Mouse (Mus musculus): Measurements from ENCODE around the gene Gm20388. TPM values are rescaled to one million over a fixed set of nuclear protein-coding genes. Genes with fewer than 3 reads are reported as not detected.

Gm20388 gene
- polyA plus RNA-seq, 1 experiment from 2014 or later, result not detected

GRCm38 (mm10) chr8:123715916-123716592, 3805.4 kb downstream of the Gm20388 start:
- whole genome bisulfite sequencing (ENCODE audit: insufficient replicate concordance), result 62% methylated on average over 13 of the region's 13 CpGs
- ATAC-seq (ENCODE audit: low read depth), result no peak
- H3K4me1 ChIP-seq (replicated peaks), result peaks cover 42% of the 10 kb centered on the region
- no peaks in the 10 kb centered on the region for H3K36me3 ChIP-seq
- DNase-seq, result no peak
- H3K9me3 ChIP-seq (replicated peaks), result no peaks in the 10 kb centered on the region
- H3K27ac ChIP-seq, result no peak overlapping the region
- H3K27me3 ChIP-seq, result 0 out of 2 replicates have a peak, but pooled peaks cover 11% of the 10 kb centered on the region
- no peak overlapping the region for H3K4me3 ChIP-seq (replicated peaks)
- H3K4me2 ChIP-seq, result no peak overlapping the region
- no peak overlapping the region for H3K9ac ChIP-seq

- H3K9ac ChIP-seq, result 0 out of 2 replicates have a peak overlapping the region, but pooled peaks have one; percentile 6
- H3K9me3 ChIP-seq (replicated peaks), result no peaks in the 10 kb centered on the region
- DNase-seq, result no peak
- no peak for ATAC-seq (ENCODE audit: low read depth)
- 51% methylated on average over 2 of the region's 2 CpGs for WGBS (ENCODE audit: insufficient replicate concordance)
- peaks cover 53% of the 10 kb centered on the region for H3K4me1 ChIP-seq (replicated peaks)
- H3K36me3 ChIP-seq, result no peaks in the 10 kb centered on the region
- 0 out of 2 replicates have a peak, but pooled peaks cover 11% of the 10 kb centered on the region for H3K27me3 ChIP-seq
- H3K4me3 ChIP-seq (replicated peaks), result no peak overlapping the region
- no peak overlapping the region for H3K27ac ChIP-seq
- H3K4me2 ChIP-seq, result no peak overlapping the region
These were observed 3806.5 kb downstream of the Gm20388 start for GRCm38 (mm10) chr8:123717104-123717503.

GRCm38 (mm10) chr8:123717516-123718490, 3807.2 kb downstream of the Gm20388 start:
- Histone ChIP-seq H3K4me2 (no peak overlapping the region), H3K36me3 (no peaks in the 10 kb centered on the region), H3K4me1 (replicated peaks) (peaks cover 60% of the 10 kb centered on the region), H3K27ac (peak overlapping the region; percentile 71), H3K9me3 (replicated peaks) (no peaks in the 10 kb centered on the region), H3K27me3 (0 out of 2 replicates have a peak, but pooled peaks cover 11% of the 10 kb centered on the region), H3K9ac (no peak overlapping the region), H3K4me3 (replicated peaks) (no peak overlapping the region)
- ATAC-seq (ENCODE audit: low read depth) (peak; percentile 61), DNase-seq (no peak)
- 69% methylated on average over 15 of the region's 15 CpGs for WGBS (ENCODE audit: insufficient replicate concordance)

GRCm38 (mm10) chr8:123718752-123719151, 3808.1 kb downstream of the Gm20388 start:
- Histone ChIP-seq H3K4me2 (no peak overlapping the region), H3K27ac (no peak overlapping the region), H3K9me3 (replicated peaks) (no peaks in the 10 kb centered on the region), H3K36me3 (no peaks in the 10 kb centered on the region), H3K27me3 (0 out of 2 replicates have a peak, but pooled peaks cover 6% of the 10 kb centered on the region), H3K4me3 (replicated peaks) (no peak overlapping the region), H3K9ac (no peak overlapping the region), H3K4me1 (replicated peaks) (peaks cover 63% of the 10 kb centered on the region)
- DNase-seq (no peak), ATAC-seq (ENCODE audit: low read depth) (no peak)
- 71% methylated on average over 2 of the region's 2 CpGs for WGBS (ENCODE audit: insufficient replicate concordance)

- DNase-seq, result no peak
- Histone ChIP-seq H3K27me3 (0 out of 2 replicates have a peak, but pooled peaks cover 2% of the 10 kb centered on the region), H3K4me1 (replicated peaks) (peaks cover 63% of the 10 kb centered on the region), H3K36me3 (no peaks in the 10 kb centered on the region), H3K4me2 (no peak overlapping the region), H3K9me3 (replicated peaks) (no peaks in the 10 kb centered on the region), H3K27ac (no peak overlapping the region), H3K4me3 (replicated peaks) (no peak overlapping the region), H3K9ac (no peak overlapping the region)
- no peak for ATAC-seq (ENCODE audit: low read depth)
- 14% methylated on average over 6 of the region's 6 CpGs for WGBS (ENCODE audit: insufficient replicate concordance)
These were observed 3808.6 kb downstream of the Gm20388 start for GRCm38 (mm10) chr8:123719280-123719679.

GRCm38 (mm10) chr8:123719811-123720210, 3809.2 kb downstream of the Gm20388 start:
- Histone ChIP-seq H3K4me1 (replicated peaks) (peaks cover 63% of the 10 kb centered on the region), H3K36me3 (no peaks in the 10 kb centered on the region), H3K27ac (no peak overlapping the region), H3K9ac (no peak overlapping the region), H3K4me2 (no peak overlapping the region), H3K4me3 (replicated peaks) (no peak overlapping the region), H3K9me3 (replicated peaks) (no peaks in the 10 kb centered on the region), H3K27me3 (no peaks in the 10 kb centered on the region)
- DNase-seq, result no peak
- 39% methylated on average over 5 of the region's 5 CpGs for WGBS (ENCODE audit: insufficient replicate concordance)
- ATAC-seq (ENCODE audit: low read depth), result no peak

- Histone ChIP-seq H3K36me3 (no peaks in the 10 kb centered on the region), H3K4me2 (peak overlapping the region; percentile 35), H3K9me3 (replicated peaks) (no peaks in the 10 kb centered on the region), H3K4me3 (replicated peaks) (no peak overlapping the region), H3K9ac (no peak overlapping the region), H3K27ac (no peak overlapping the region), H3K27me3 (no peaks in the 10 kb centered on the region), H3K4me1 (replicated peaks) (peaks cover 63% of the 10 kb centered on the region)
- DNase-seq, result peak; percentile 26
- peak; percentile 74 for ATAC-seq (ENCODE audit: low read depth)
- WGBS (ENCODE audit: insufficient replicate concordance), result 13% methylated on average over 12 of the region's 12 CpGs
These were observed 3809.9 kb downstream of the Gm20388 start for GRCm38 (mm10) chr8:123720471-123721001.

GRCm38 (mm10) chr8:123722245-123722644, 3811.6 kb downstream of the Gm20388 start:
- ATAC-seq (ENCODE audit: low read depth) (peak; percentile 80), DNase-seq (peak; percentile 30)
- no peak overlapping the region for H3K4me3 ChIP-seq (replicated peaks)
- 62% methylated on average over 5 of the region's 5 CpGs for WGBS (ENCODE audit: insufficient replicate concordance)
- H3K4me1 ChIP-seq (replicated peaks), result peaks cover 50% of the 10 kb centered on the region
- no peaks in the 10 kb centered on the region for H3K27me3 ChIP-seq
- no peak overlapping the region for H3K27ac ChIP-seq
- H3K36me3 ChIP-seq, result no peaks in the 10 kb centered on the region
- no peak overlapping the region for H3K9ac ChIP-seq
- no peak overlapping the region for H3K4me2 ChIP-seq
- no peaks in the 10 kb centered on the region for H3K9me3 ChIP-seq (replicated peaks)

GRCm38 (mm10) chr8:123724752-123725151, 3814.1 kb downstream of the Gm20388 start:
- H3K27ac ChIP-seq, result no peak overlapping the region
- no peak for DNase-seq
- ATAC-seq (ENCODE audit: low read depth), result no peak
- H3K9ac ChIP-seq, result no peak overlapping the region
- no peak overlapping the region for H3K4me2 ChIP-seq
- H3K4me1 ChIP-seq (replicated peaks), result peaks cover 37% of the 10 kb centered on the region
- 76% methylated on average over 10 of the region's 10 CpGs for WGBS (ENCODE audit: insufficient replicate concordance)
- no peak overlapping the region for H3K4me3 ChIP-seq (replicated peaks)
- H3K27me3 ChIP-seq, result peaks cover 18% of the 10 kb centered on the region
- no peaks in the 10 kb centered on the region for H3K9me3 ChIP-seq (replicated peaks)
- H3K36me3 ChIP-seq, result no peaks in the 10 kb centered on the region

- no peak for DNase-seq
- H3K27me3 ChIP-seq, result peaks cover 23% of the 10 kb centered on the region
- no peak overlapping the region for H3K9ac ChIP-seq
- no peak overlapping the region for H3K4me2 ChIP-seq
- peaks cover 32% of the 10 kb centered on the region for H3K4me1 ChIP-seq (replicated peaks)
- H3K4me3 ChIP-seq (replicated peaks), result no peak overlapping the region
- no peak overlapping the region for H3K27ac ChIP-seq
- no peaks in the 10 kb centered on the region for H3K36me3 ChIP-seq
- no peak for ATAC-seq (ENCODE audit: low read depth)
- 64% methylated on average over 7 of the region's 7 CpGs for WGBS (ENCODE audit: insufficient replicate concordance)
- no peaks in the 10 kb centered on the region for H3K9me3 ChIP-seq (replicated peaks)
These were observed 3814.6 kb downstream of the Gm20388 start for GRCm38 (mm10) chr8:123725261-123725660.

GRCm38 (mm10) chr8:123726759-123727158, 3816.1 kb downstream of the Gm20388 start:
- Histone ChIP-seq H3K27ac (no peak overlapping the region), H3K9ac (no peak overlapping the region), H3K4me3 (replicated peaks) (no peak overlapping the region), H3K36me3 (no peaks in the 10 kb centered on the region), H3K4me1 (replicated peaks) (peaks cover 17% of the 10 kb centered on the region), H3K27me3 (peaks cover 34% of the 10 kb centered on the region), H3K4me2 (no peak overlapping the region), H3K9me3 (replicated peaks) (no peaks in the 10 kb centered on the region)
- ATAC-seq (ENCODE audit: low read depth) (no peak), DNase-seq (no peak)
- 80% methylated on average over 6 of the region's 6 CpGs for WGBS (ENCODE audit: insufficient replicate concordance)

Measured in liver, embryonic 13.5 days (tissue).